Mouse (Mus musculus) olfactory bulb, adult 2 months (tissue): Measurements from ENCODE around the gene Rora.

Source experiments
- CTCF ChIP-seq: fragments of 200-500 bp; IDR thresholded peaks from 2 replicates; pipeline ENCODE4 v1.5.1; 2012; ENCODE audit warnings: low read depth, mild to moderate bottlenecking, low read length, moderate library complexity; ENCODE audit not compliant: insufficient read depth
- POLR2A ChIP-seq: fragments of 200-500 bp; IDR thresholded peaks from 2 replicates; pipeline ENCODE4 v1.6.1; 2012; ENCODE audit warnings: mild to moderate bottlenecking, low read depth, low read length, moderate library complexity; ENCODE audit not compliant: insufficient read depth

DNA sequence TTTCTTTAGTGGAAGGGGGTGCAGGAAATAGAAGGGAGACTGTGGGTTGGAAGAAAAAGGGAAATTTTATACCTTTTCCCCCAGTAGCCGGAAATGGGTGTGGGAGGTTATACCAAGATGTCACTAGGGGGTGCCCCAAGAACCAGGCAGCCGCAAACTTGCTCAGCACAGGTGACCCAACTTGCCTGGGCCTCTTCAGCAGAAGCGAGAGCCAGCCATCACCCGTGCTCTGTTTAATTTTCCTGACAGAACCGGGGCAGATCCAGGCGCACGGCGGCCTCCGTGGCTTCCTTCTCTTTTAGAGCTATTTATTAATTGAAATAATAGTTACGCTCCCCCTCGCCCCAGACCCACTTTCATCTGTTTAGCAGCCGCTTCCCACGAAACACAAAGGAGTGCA lies 313.0 kb downstream of the Rora start:
- no peak for TF ChIP-seq CTCF
- TF ChIP-seq POLR2A: no peak
